ENCODE assay signal across 23 mouse cellular contexts in the genomic region with DNA sequence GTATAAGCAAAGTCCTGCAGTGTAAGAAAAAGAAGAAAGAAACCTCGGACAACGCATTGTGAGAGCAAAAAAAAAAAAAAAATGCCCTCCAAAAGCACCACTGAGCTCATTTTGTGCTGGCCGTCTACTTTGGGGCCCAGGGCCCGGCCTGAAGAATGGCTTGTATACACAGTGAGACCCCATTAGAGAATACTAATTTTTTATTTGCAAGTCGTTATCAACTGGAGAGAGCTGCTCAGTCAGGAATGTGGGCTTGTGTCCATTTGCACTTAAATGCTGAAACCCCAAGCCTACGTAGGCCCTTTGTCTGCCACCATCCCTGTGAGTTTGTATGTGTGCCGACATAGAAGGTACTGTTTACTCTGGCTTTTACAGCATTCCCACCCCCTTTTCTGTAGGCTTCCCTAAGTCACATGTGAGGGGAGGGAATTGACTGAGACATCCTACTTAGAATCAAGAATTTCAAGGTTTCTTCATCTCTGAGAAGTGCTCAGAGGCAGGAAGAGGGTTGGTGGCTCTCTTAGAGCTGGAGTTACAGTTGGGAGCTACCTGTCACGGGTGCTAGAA. TPM values are rescaled to one million over a fixed set of nuclear protein-coding genes. Genes with fewer than 3 reads are reported as not detected.
A peak's percentile ranks its signal among the peaks of the same experiment; 100 is the strongest.
DNase-seq lines count a peak whose midpoint lies in the region; ATAC-seq and TF ChIP-seq lines count a peak whose summit lies in the region.
"Had no signal": no experiment of that assay in that cellular context is flagged by ENCODE, and none has a peak within 500 bp of the region (broad histone marks: within the 10 kb centered on the region; RNA-seq: fewer than 3 reads in every experiment).

No protein-coding gene starts in this region.

- ATAC-seq in midbrain, embryonic 12.5 days (ENCODE audit: low FRiP score, low read depth): peak; percentile 54; the same call in 1 of the 2 replicates
- no peak for ATAC-seq in midbrain, postnatal 0 days (ENCODE audit: low FRiP score)
- ATAC-seq in hindbrain, embryonic 14.5 days (ENCODE audit: low FRiP score): no peak; the same call in 1 of the 2 replicates
- ATAC-seq: liver, embryonic 12.5 days had no signal

- no peak overlapping the region for H3K9ac ChIP-seq in midbrain, embryonic 12.5 days (replicated peaks)
- no peak overlapping the region for H3K9ac ChIP-seq in midbrain, postnatal 0 days (replicated peaks; ENCODE audit: low read length, poor library complexity, severe bottlenecking)
- H3K9ac ChIP-seq in hindbrain, embryonic 14.5 days: no peak overlapping the region
- H3K9ac ChIP-seq: liver, embryonic 12.5 days had no signal

- peak overlapping the region; percentile 54 for H3K27ac ChIP-seq in midbrain, embryonic 12.5 days (replicated peaks)
- no peak overlapping the region for H3K27ac ChIP-seq in midbrain, postnatal 0 days (ENCODE audit: low read depth, low read length)
- H3K27ac ChIP-seq in hindbrain, embryonic 14.5 days: 0 out of 2 replicates have a peak overlapping the region, but pooled peaks have one; percentile 43
- H3K27ac ChIP-seq: left cerebral cortex, adult 2 months; liver, embryonic 12.5 days had no signal

- no peak overlapping the region for H3K4me2 ChIP-seq in midbrain, embryonic 12.5 days (replicated peaks)
- no peak overlapping the region for H3K4me2 ChIP-seq in midbrain, postnatal 0 days (ENCODE audit: low read depth, low read length, poor library complexity, severe bottlenecking)
- no peak overlapping the region for H3K4me2 ChIP-seq in hindbrain, embryonic 14.5 days (replicated peaks)
- H3K4me2 ChIP-seq: liver, embryonic 12.5 days had no signal

- H3K9me3 ChIP-seq in midbrain, embryonic 12.5 days: no peaks in the 10 kb centered on the region
- H3K9me3 ChIP-seq in midbrain, postnatal 0 days (ENCODE audit: low read length): no peaks in the 10 kb centered on the region
- H3K9me3 ChIP-seq in hindbrain, embryonic 14.5 days (ENCODE audit: control insufficient read depth, low read length): no peaks in the 10 kb centered on the region
- H3K9me3 ChIP-seq: liver, embryonic 12.5 days had no signal

- no peak overlapping the region for H3K4me3 ChIP-seq in midbrain, embryonic 12.5 days
- no peak overlapping the region for H3K4me3 ChIP-seq in midbrain, postnatal 0 days (ENCODE audit: low read depth, low read length)
- H3K4me3 ChIP-seq in hindbrain, embryonic 14.5 days (replicated peaks; ENCODE audit: low read length): no peak overlapping the region
- H3K4me3 ChIP-seq: left cerebral cortex, adult 2 months; liver, embryonic 12.5 days had no signal

- intact Hi-C loops in heart, postnatal 36 days (cut with DNase I): loop anchor here (10.0 kb wide), 2 partner anchors 153 to 223 kb away; no protein-coding TSS in a partner anchor

- peak; percentile 55 for DNase-seq in heart, adult 11 months
- DNase-seq in heart, postnatal 36 days: no peak
- DNase-seq in midbrain, postnatal 0 days (ENCODE audit: low spot score): no peak
- DNase-seq in hindbrain, embryonic 14.5 days (ENCODE audit: low spot score): no peak
- no peak for DNase-seq in layer of hippocampus, postnatal 36 days
- DNase-seq in right cerebral cortex, adult 2 months (ENCODE audit: low spot score in 2 of 2): no peak
- DNase-seq: cerebellum, postnatal 10 days; gastrocnemius, postnatal 25 days; kidney, adult 2 months; kidney, postnatal 14 days; lung, postnatal 4 days; right cerebral cortex, postnatal 14 days had no signal

- 34% methylated on average over 8 of the region's 8 CpGs for WGBS in midbrain, embryonic 12.5 days
- whole genome bisulfite sequencing in midbrain, postnatal 0 days: 41% methylated on average over 8 of the region's 8 CpGs
- 38% methylated on average over 8 of the region's 8 CpGs for whole genome bisulfite sequencing in hindbrain, embryonic 14.5 days

- peaks cover 19% of the 10 kb centered on the region for H3K36me3 ChIP-seq in midbrain, embryonic 12.5 days
- H3K36me3 ChIP-seq in midbrain, postnatal 0 days (ENCODE audit: insufficient read depth, low read length): peaks cover 15% of the 10 kb centered on the region
- H3K36me3 ChIP-seq in hindbrain, embryonic 14.5 days (replicated peaks; ENCODE audit: control insufficient read depth, insufficient read depth): peaks cover 26% of the 10 kb centered on the region

- peaks cover 9% of the 10 kb centered on the region; the same call in 1 of the 2 replicates for H3K4me1 ChIP-seq in midbrain, embryonic 12.5 days
- H3K4me1 ChIP-seq in midbrain, postnatal 0 days (ENCODE audit: insufficient read depth, low read length): no peaks in the 10 kb centered on the region
- no peaks in the 10 kb centered on the region for H3K4me1 ChIP-seq in hindbrain, embryonic 14.5 days (replicated peaks; ENCODE audit: control insufficient read depth, insufficient read depth, low read length)
- H3K4me1 ChIP-seq: liver, embryonic 12.5 days had no signal

- H3K27me3 ChIP-seq in midbrain, embryonic 12.5 days: no peaks in the 10 kb centered on the region
- no peaks in the 10 kb centered on the region for H3K27me3 ChIP-seq in midbrain, postnatal 0 days (ENCODE audit: insufficient read depth, low read length)
- H3K27me3 ChIP-seq in hindbrain, embryonic 14.5 days (ENCODE audit: control insufficient read depth, insufficient read depth, low read length): no peaks in the 10 kb centered on the region
- H3K27me3 ChIP-seq: liver, embryonic 12.5 days had no signal

- no peak for TF ChIP-seq CTCF in midbrain, postnatal 0 days (IDR thresholded peaks at IDR 0.05)

RNA-seq across cellular contexts. Expression of gene Fam24a, which starts 3.9 kb away (rescaled TPM):
- total RNA-seq in heart, postnatal 36 days (2021): not detected
- not detected in 2 replicates for polyA plus RNA-seq in midbrain, embryonic 12.5 days (2016; fragmentation: Nextera tagmentation; extraction: Ambion mirVana)
- not detected in 2 replicates for total RNA-seq in midbrain, postnatal 0 days (2014; rRNA removed)
- 0.66 TPM in 1 of 2 replicates, not detected in the other for polyA plus RNA-seq in midbrain, postnatal 0 days (2015; fragmentation: Nextera tagmentation; extraction: Ambion mirVana)
- not detected in 2 replicates for polyA plus RNA-seq in hindbrain, embryonic 14.5 days (2014; fragmentation: Nextera tagmentation; extraction: Ambion mirVana)
- total RNA-seq in layer of hippocampus, postnatal 36 days (2021): not detected
- total RNA-seq: adrenal gland, postnatal 4 days; gastrocnemius, postnatal 25 days; layer of hippocampus, adult 8-10 months; left cerebral cortex, adult 2 months had no signal
- polyA plus RNA-seq: C2C12; frontal cortex, adult 2 months; heart, postnatal 0 days; kidney, adult 2 months; limb, embryonic 11.5 days; liver, embryonic 12.5 days; neural tube, embryonic 11.5 days; urinary bladder, adult 2 months had no signal

RNA-seq across cellular contexts. Expression of gene Fam24b, which starts 8.3 kb away (rescaled TPM):
- total RNA-seq in heart, postnatal 36 days (2021): not detected
- polyA plus RNA-seq in midbrain, embryonic 12.5 days (2016; fragmentation: Nextera tagmentation; extraction: Ambion mirVana): not detected in 2 replicates
- not detected in 2 replicates for total RNA-seq in midbrain, postnatal 0 days (2014; rRNA removed)
- not detected in 2 replicates for polyA plus RNA-seq in midbrain, postnatal 0 days (2015; fragmentation: Nextera tagmentation; extraction: Ambion mirVana)
- not detected in 2 replicates for polyA plus RNA-seq in hindbrain, embryonic 14.5 days (2014; fragmentation: Nextera tagmentation; extraction: Ambion mirVana)
- not detected for total RNA-seq in layer of hippocampus, postnatal 36 days (2021)
- total RNA-seq: gastrocnemius, postnatal 25 days; left cerebral cortex, adult 2 months had no signal
- polyA plus RNA-seq: heart, postnatal 0 days; kidney, adult 2 months; limb, embryonic 11.5 days; liver, embryonic 12.5 days; neural tube, embryonic 11.5 days; urinary bladder, adult 2 months had no signal

RNA-seq across cellular contexts. Expression of gene Cuzd1, which starts 15.5 kb away (rescaled TPM):
- total RNA-seq in heart, postnatal 36 days (2021): under 1 TPM; 0.33 to 0.38 TPM
- not detected in 2 replicates for polyA plus RNA-seq in midbrain, embryonic 12.5 days (2016; fragmentation: Nextera tagmentation; extraction: Ambion mirVana)
- not detected in 2 replicates for total RNA-seq in midbrain, postnatal 0 days (2014; rRNA removed)
- 0.06 and 0.07 TPM in 2 replicates for polyA plus RNA-seq in midbrain, postnatal 0 days (2015; fragmentation: Nextera tagmentation; extraction: Ambion mirVana)
- not detected in 2 replicates for polyA plus RNA-seq in hindbrain, embryonic 14.5 days (2014; fragmentation: Nextera tagmentation; extraction: Ambion mirVana)
- not detected for total RNA-seq in layer of hippocampus, postnatal 36 days (2021)
- polyA plus RNA-seq: C2C12; limb, embryonic 11.5 days; liver, embryonic 12.5 days; neural tube, embryonic 11.5 days; urinary bladder, adult 2 months had no signal

RNA-seq across cellular contexts. Expression of gene 2310057M21Rik, which starts 25.0 kb away (rescaled TPM):
- total RNA-seq in heart, postnatal 36 days (2021): 10 to 100 TPM; 11.9 to 14.1 TPM
- 19.2 and 19.6 TPM in 2 replicates for polyA plus RNA-seq in midbrain, embryonic 12.5 days (2016; fragmentation: Nextera tagmentation; extraction: Ambion mirVana)
- total RNA-seq in midbrain, postnatal 0 days (2014; rRNA removed): 16.2 and 28.7 TPM in 2 replicates
- 24.9 and 28.1 TPM in 2 replicates for polyA plus RNA-seq in midbrain, postnatal 0 days (2015; fragmentation: Nextera tagmentation; extraction: Ambion mirVana)
- 30.0 and 30.6 TPM in 2 replicates for polyA plus RNA-seq in hindbrain, embryonic 14.5 days (2014; fragmentation: Nextera tagmentation; extraction: Ambion mirVana)
- total RNA-seq in layer of hippocampus, postnatal 36 days (2021): 10 to 100 TPM; 24.0 to 29.3 TPM

RNA-seq across cellular contexts. Expression of gene Pstk, which starts 33.4 kb away (rescaled TPM):
- total RNA-seq in heart, postnatal 36 days (2021): 10 to 100 TPM; 43.1 to 47.8 TPM
- 57.0 and 57.7 TPM in 2 replicates for polyA plus RNA-seq in midbrain, embryonic 12.5 days (2016; fragmentation: Nextera tagmentation; extraction: Ambion mirVana)
- total RNA-seq in midbrain, postnatal 0 days (2014; rRNA removed): 36.6 and 44.5 TPM in 2 replicates
- polyA plus RNA-seq in midbrain, postnatal 0 days (2015; fragmentation: Nextera tagmentation; extraction: Ambion mirVana): 54.3 and 55.0 TPM in 2 replicates
- polyA plus RNA-seq in hindbrain, embryonic 14.5 days (2014; fragmentation: Nextera tagmentation; extraction: Ambion mirVana): 42.5 and 50.1 TPM in 2 replicates
- 10 to 100 TPM; 50.0 to 56.9 TPM for total RNA-seq in layer of hippocampus, postnatal 36 days (2021)
